Mouse (Mus musculus): Measurements from ENCODE around the gene Osbpl9.

GRCm38 (mm10) chr4:109122830-109123555 is 79.1 kb downstream of the Osbpl9 start:
- TF ChIP-seq GATA1 (IDR thresholded peaks at IDR 0.05; ENCODE audit: borderline replicate concordance, low read length) (no peak), FLI1 (IDR thresholded peaks at IDR 0.05; ENCODE audit: low read length) (no peak)

Data from megakaryocyte, embryonic 14.5 days (primary cell).